Mouse (Mus musculus): ENCODE data around the gene Chchd1. TPM values are rescaled to one million over a fixed set of nuclear protein-coding genes. Genes with fewer than 3 reads are reported as not detected.

The Chchd1 gene
- total RNA-seq, 1 experiment, result 136 TPM

- Histone ChIP-seq H3K9me3 (ENCODE audit: control insufficient read depth, insufficient read depth, low read depth, low read length) (no peaks in the 10 kb centered on the region), H3K27ac (ENCODE audit: insufficient read depth, low read depth, low read length, poor library complexity, severe bottlenecking) (no peak overlapping the region), H3K4me3 (ENCODE audit: insufficient read depth in 1 of 2, low read depth in 1 of 2, low read length in 2 of 2, poor library complexity in 1 of 2, severe bottlenecking in 1 of 2) (no peak overlapping the region), H3K4me1 (ENCODE audit: control insufficient read depth in 2 of 2, insufficient read depth in 2 of 2, low read length in 2 of 2, poor library complexity in 1 of 2) (peaks cover 0 to 11% of the 10 kb centered on the region in 2 experiments; a peak in 1 of 4 replicates), H3K36me3 (ENCODE audit: control insufficient read depth, insufficient read depth, low read length, poor library complexity, severe bottlenecking) (no peaks in the 10 kb centered on the region), H3K9ac (ENCODE audit: insufficient read depth, low read depth, low read length, poor library complexity, severe bottlenecking) (no peak overlapping the region)
- in situ Hi-C loops (cut with MboI; ENCODE audit: low sequenced_read_pairs in 2 of 2, unreplicated experiment in 2 of 2), result loop anchor here in 1 of 2 experiments (5.0 kb wide), 1 partner anchor 81 kb away; no protein-coding TSS in a partner anchor
- TF ChIP-seq MAFK (IDR thresholded peaks at IDR 0.05; ENCODE audit: insufficient read depth, low read depth, low read length) (no peak), HCFC1 (IDR thresholded peaks at IDR 0.05; ENCODE audit: borderline replicate concordance, insufficient read depth, low read length) (no peak), CHD2 (IDR thresholded peaks at IDR 0.05; ENCODE audit: low read depth, low read length) (no peak), ZC3H11A (IDR thresholded peaks at IDR 0.05; ENCODE audit: borderline replicate concordance, low read depth, low read length) (no peak), ZNF384 (IDR thresholded peaks at IDR 0.05; ENCODE audit: low read depth, low read length) (no peak)
- DNase-seq (ENCODE audit: low read depth, low spot score), result no peak
These were observed 44.5 kb upstream of the Chchd1 start for GRCm38 (mm10) chr14:20658326-20658725.

DNA sequence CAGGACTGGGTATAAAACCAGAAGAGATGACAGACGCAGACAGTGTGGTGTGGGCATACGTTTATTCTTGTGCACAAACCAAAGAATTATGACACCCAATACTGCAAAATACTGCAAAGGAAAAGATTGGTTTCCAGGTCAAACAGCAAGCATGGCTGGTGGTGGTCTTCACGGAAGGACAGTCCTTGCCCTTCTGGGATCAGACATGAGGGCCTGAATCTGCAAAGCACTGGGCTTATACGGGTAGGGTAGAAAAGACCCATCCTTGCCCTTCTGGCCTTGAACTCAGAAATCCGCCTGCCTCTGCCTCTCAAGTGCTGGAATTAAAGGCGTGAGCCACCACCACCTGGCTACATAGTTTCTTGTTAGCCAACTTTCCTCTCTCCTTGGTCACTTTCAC is 43.9 kb upstream of the Chchd1 start:
- in situ Hi-C loops (cut with MboI; ENCODE audit: low sequenced_read_pairs in 2 of 2, unreplicated experiment in 2 of 2), result loop anchor here in 1 of 2 experiments (5.0 kb wide), 1 partner anchor 82 kb away; no protein-coding TSS in a partner anchor
- H3K4me1 ChIP-seq (ENCODE audit: control insufficient read depth in 2 of 2, insufficient read depth in 2 of 2, low read length in 2 of 2, poor library complexity in 1 of 2), result peaks cover 0 to 13% of the 10 kb centered on the region in 2 experiments; a peak in 1 of 4 replicates
- TF ChIP-seq MAFK (IDR thresholded peaks at IDR 0.05; ENCODE audit: insufficient read depth, low read depth, low read length) (no peak), ZC3H11A (IDR thresholded peaks at IDR 0.05; ENCODE audit: borderline replicate concordance, low read depth, low read length) (no peak), HCFC1 (IDR thresholded peaks at IDR 0.05; ENCODE audit: borderline replicate concordance, insufficient read depth, low read length) (no peak), ZNF384 (IDR thresholded peaks at IDR 0.05; ENCODE audit: low read depth, low read length) (no peak), CHD2 (IDR thresholded peaks at IDR 0.05; ENCODE audit: low read depth, low read length) (no peak)
- H3K9me3 ChIP-seq (ENCODE audit: control insufficient read depth, insufficient read depth, low read depth, low read length), result no peaks in the 10 kb centered on the region
- no peak overlapping the region for H3K9ac ChIP-seq (ENCODE audit: insufficient read depth, low read depth, low read length, poor library complexity, severe bottlenecking)
- DNase-seq (ENCODE audit: low read depth, low spot score), result no peak
- H3K4me3 ChIP-seq (ENCODE audit: insufficient read depth in 1 of 2, low read depth in 1 of 2, low read length in 2 of 2, poor library complexity in 1 of 2, severe bottlenecking in 1 of 2), result no peak overlapping the region
- H3K27ac ChIP-seq (ENCODE audit: insufficient read depth, low read depth, low read length, poor library complexity, severe bottlenecking), result no peak overlapping the region
- H3K36me3 ChIP-seq (ENCODE audit: control insufficient read depth, insufficient read depth, low read length, poor library complexity, severe bottlenecking), result no peaks in the 10 kb centered on the region

DNA sequence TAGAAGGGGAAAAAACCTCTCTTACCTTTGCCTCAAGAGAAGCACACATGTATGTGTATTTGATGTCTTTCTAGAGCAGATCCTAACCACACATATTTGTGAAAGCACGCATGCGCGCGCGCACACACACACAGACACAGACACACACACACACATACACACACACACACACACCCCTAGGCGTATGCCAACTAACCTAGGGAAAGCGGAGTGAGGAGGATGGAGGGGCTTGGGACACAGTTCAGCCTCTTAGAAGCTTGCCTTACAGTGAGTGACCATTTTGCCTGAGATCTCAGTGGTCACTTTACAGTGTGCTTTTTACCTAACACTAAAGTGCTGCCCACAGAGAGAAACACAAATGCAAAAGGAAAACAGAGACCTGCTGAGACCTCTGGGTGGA is 43.1 kb upstream of the Chchd1 start:
- no peak overlapping the region for H3K4me3 ChIP-seq (ENCODE audit: insufficient read depth in 1 of 2, low read depth in 1 of 2, low read length in 2 of 2, poor library complexity in 1 of 2, severe bottlenecking in 1 of 2)
- TF ChIP-seq HCFC1 (IDR thresholded peaks at IDR 0.05; ENCODE audit: borderline replicate concordance, insufficient read depth, low read length) (no peak), MAFK (IDR thresholded peaks at IDR 0.05; ENCODE audit: insufficient read depth, low read depth, low read length) (no peak), ZC3H11A (IDR thresholded peaks at IDR 0.05; ENCODE audit: borderline replicate concordance, low read depth, low read length) (no peak), ZNF384 (IDR thresholded peaks at IDR 0.05; ENCODE audit: low read depth, low read length) (no peak), CHD2 (IDR thresholded peaks at IDR 0.05; ENCODE audit: low read depth, low read length) (no peak)
- no peaks in the 10 kb centered on the region for H3K36me3 ChIP-seq (ENCODE audit: control insufficient read depth, insufficient read depth, low read length, poor library complexity, severe bottlenecking)
- in situ Hi-C loops (cut with MboI; ENCODE audit: low sequenced_read_pairs in 2 of 2, unreplicated experiment in 2 of 2), result loop anchor here in 1 of 2 experiments (5.0 kb wide), 1 partner anchor 82 kb away; no protein-coding TSS in a partner anchor
- no peaks in the 10 kb centered on the region for H3K9me3 ChIP-seq (ENCODE audit: control insufficient read depth, insufficient read depth, low read depth, low read length)
- no peak overlapping the region for H3K27ac ChIP-seq (ENCODE audit: insufficient read depth, low read depth, low read length, poor library complexity, severe bottlenecking)
- H3K4me1 ChIP-seq (ENCODE audit: control insufficient read depth in 2 of 2, insufficient read depth in 2 of 2, low read length in 2 of 2, poor library complexity in 1 of 2), result peaks cover 0 to 19% of the 10 kb centered on the region in 2 experiments; a peak in 1 of 4 replicates
- no peak overlapping the region for H3K9ac ChIP-seq (ENCODE audit: insufficient read depth, low read depth, low read length, poor library complexity, severe bottlenecking)
- no peak for DNase-seq (ENCODE audit: low read depth, low spot score)

DNA sequence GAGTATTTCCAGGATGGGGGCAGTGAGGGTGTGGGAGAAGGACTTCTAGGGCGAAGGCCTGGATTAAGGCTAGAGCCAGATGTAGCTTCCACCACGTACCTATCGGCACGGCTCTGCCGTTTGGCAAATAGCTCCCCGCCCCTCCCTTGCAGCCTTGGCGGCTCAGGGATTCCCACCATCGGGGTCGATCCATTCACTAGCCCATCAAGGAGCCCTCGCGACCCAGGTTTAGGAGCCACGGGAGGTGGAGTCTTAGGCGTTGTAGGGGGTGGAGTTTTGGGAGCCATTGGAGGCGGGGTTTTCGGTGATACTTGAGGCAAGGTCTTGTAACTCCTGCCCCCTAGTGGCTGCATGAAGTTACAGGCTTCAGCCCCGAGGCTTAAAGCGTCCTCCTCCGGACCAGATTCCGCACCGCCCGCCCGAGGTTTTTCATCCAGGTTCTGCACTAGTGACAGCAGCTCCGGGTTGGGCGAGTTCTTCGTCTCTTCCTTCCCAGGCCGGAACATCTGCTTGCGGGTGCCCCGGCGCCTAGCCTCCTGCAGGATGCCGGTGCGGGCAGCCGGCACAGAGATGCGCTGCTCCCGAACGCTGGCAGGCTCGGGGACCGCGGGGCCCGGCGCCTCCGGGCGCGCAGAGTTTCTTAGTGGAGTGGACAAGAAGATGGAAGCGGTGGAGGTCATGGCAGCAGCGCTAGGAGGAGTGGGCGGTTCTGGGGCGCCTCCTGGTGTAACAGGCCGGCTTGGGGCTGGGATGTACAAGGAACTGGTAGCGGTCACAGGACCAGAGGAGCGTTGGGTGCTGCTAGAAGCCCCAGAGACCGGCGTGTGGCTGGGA is 41.8 kb upstream of the Chchd1 start:
- in situ Hi-C loops (cut with MboI; ENCODE audit: low sequenced_read_pairs in 2 of 2, unreplicated experiment in 2 of 2), result no loop called here
- TF ChIP-seq CHD2 (IDR thresholded peaks at IDR 0.05; ENCODE audit: low read depth, low read length), result no peak
- TF ChIP-seq ZNF384 (IDR thresholded peaks at IDR 0.05; ENCODE audit: low read depth, low read length), result no peak
- no peak for TF ChIP-seq ZC3H11A (IDR thresholded peaks at IDR 0.05; ENCODE audit: borderline replicate concordance, low read depth, low read length)
- no peak for TF ChIP-seq HCFC1 (IDR thresholded peaks at IDR 0.05; ENCODE audit: borderline replicate concordance, insufficient read depth, low read length)
- no peak for TF ChIP-seq MAFK (IDR thresholded peaks at IDR 0.05; ENCODE audit: insufficient read depth, low read depth, low read length)
- Histone ChIP-seq H3K4me3 (ENCODE audit: insufficient read depth in 1 of 2, low read depth in 1 of 2, low read length in 2 of 2, poor library complexity in 1 of 2, severe bottlenecking in 1 of 2) (peak overlapping the region; percentile 79 to 93), H3K4me1 (ENCODE audit: control insufficient read depth in 2 of 2, insufficient read depth in 2 of 2, low read length in 2 of 2, poor library complexity in 1 of 2) (peaks cover 0 to 22% of the 10 kb centered on the region in 2 experiments; a peak in 1 of 4 replicates), H3K27ac (ENCODE audit: insufficient read depth, low read depth, low read length, poor library complexity, severe bottlenecking) (no peak overlapping the region), H3K9me3 (ENCODE audit: control insufficient read depth, insufficient read depth, low read depth, low read length) (no peaks in the 10 kb centered on the region), H3K36me3 (ENCODE audit: control insufficient read depth, insufficient read depth, low read length, poor library complexity, severe bottlenecking) (no peaks in the 10 kb centered on the region), H3K9ac (ENCODE audit: insufficient read depth, low read depth, low read length, poor library complexity, severe bottlenecking) (peak overlapping the region; percentile 76)
- DNase-seq (ENCODE audit: low read depth, low spot score), result peak; percentile 100

Data from ES-E14 (cell line).